Mouse (Mus musculus): ENCODE data around the gene A930004D18Rik. TPM values are rescaled to one million over a fixed set of nuclear protein-coding genes. Genes with fewer than 3 reads are reported as not detected.
"Not testable (repeated sequence)": the region's sequence is repeated elsewhere in the genome, so short reads cannot be mapped to it uniquely, and the experiment has no call there.

The A930004D18Rik gene
- total RNA-seq, 2 experiments from 2014 or later, result 2.7 to 5.0 TPM

- no peak for TF ChIP-seq CTCF (IDR thresholded peaks at IDR 0.05)
- no peak for DNase-seq (ENCODE audit: extremely low spot score in 1 of 2, low spot score in 2 of 2)
- Histone ChIP-seq H3K27ac (no peak overlapping the region), H3K4me3 (no peak overlapping the region)
- intact Hi-C loops (cut with DNase I), result no loop called here
Measured at GRCm38 (mm10) chr2:17986694-17987093, 50.8 kb downstream of the A930004D18Rik start.

- no peak overlapping the region for H3K27ac ChIP-seq
- no peak overlapping the region for H3K4me3 ChIP-seq
- no peak for TF ChIP-seq CTCF (IDR thresholded peaks at IDR 0.05)
- no peak for DNase-seq (ENCODE audit: extremely low spot score in 1 of 2, low spot score in 2 of 2)
- intact Hi-C loops (cut with DNase I), result no loop called here
Measured at GRCm38 (mm10) chr2:17984774-17985173, 52.8 kb downstream of the A930004D18Rik start.

GRCm38 (mm10) chr2:17982747-17983146 is 54.8 kb downstream of the A930004D18Rik start:
- no peak for DNase-seq (ENCODE audit: extremely low spot score in 1 of 2, low spot score in 2 of 2)
- Histone ChIP-seq H3K27ac (no peak overlapping the region), H3K4me3 (no peak overlapping the region)
- intact Hi-C loops (cut with DNase I), result no loop called here
- TF ChIP-seq CTCF (IDR thresholded peaks at IDR 0.05), result no peak

- intact Hi-C loops (cut with DNase I), result no loop called here
- no peak overlapping the region for H3K4me3 ChIP-seq
Measured at GRCm38 (mm10) chr2:17978706-17979105, 58.8 kb downstream of the A930004D18Rik start.

GRCm38 (mm10) chr2:17978251-17978650 is 59.3 kb downstream of the A930004D18Rik start:
- H3K4me3 ChIP-seq; H3K27ac ChIP-seq; DNase-seq (ENCODE audit: extremely low spot score in 1 of 2, low spot score in 2 of 2); intact Hi-C loops (cut with DNase I): not testable (repeated sequence)

More at GRCm38 (mm10) chr2:17978706-17979105, 58.8 kb downstream of the A930004D18Rik start:
- no peak overlapping the region for H3K27ac ChIP-seq
- TF ChIP-seq CTCF (IDR thresholded peaks at IDR 0.05), result no peak
- DNase-seq (ENCODE audit: extremely low spot score in 1 of 2, low spot score in 2 of 2), result no peak

GRCm38 (mm10) chr2:17977645-17978044 is 59.9 kb downstream of the A930004D18Rik start:
- H3K4me3 ChIP-seq; H3K27ac ChIP-seq; intact Hi-C loops (cut with DNase I); DNase-seq (ENCODE audit: extremely low spot score in 1 of 2, low spot score in 2 of 2): not testable (repeated sequence)

- intact Hi-C loops (cut with DNase I), result no loop called here
- TF ChIP-seq CTCF (IDR thresholded peaks at IDR 0.05), result no peak
- Histone ChIP-seq H3K4me3 (no peak overlapping the region), H3K27ac (no peak overlapping the region)
- DNase-seq (ENCODE audit: extremely low spot score in 1 of 2, low spot score in 2 of 2), result no peak
Measured at GRCm38 (mm10) chr2:17975601-17976327, 61.8 kb downstream of the A930004D18Rik start.

Small RNA genes lying within 50 kb of the gene (microRNA-seq; reads per million reads assigned to microRNA genes)
- gene Mir7655, result 0.48 to 2.4 reads per million in 2 experiments

Other genes with a start within 250 kb of the A930004D18Rik start
- gene H2al2a, start 40.8 kb downstream of the A930004D18Rik start, total RNA-seq (2021), result not detected
- 1 to 10 TPM; 7.4 to 8.0 TPM for gene Skida1, start 11.3 kb upstream of the A930004D18Rik start, total RNA-seq (2021)
- 10 to 100 TPM; 51.6 to 52.1 TPM for gene Mllt10, start 17.5 kb upstream of the A930004D18Rik start, total RNA-seq (2021)

Measured in left cerebral cortex, adult 2 months (tissue).